Mouse (Mus musculus) heart, embryonic 10.5 days (tissue): ENCODE results near the gene Nemp1. TPM values are rescaled to one million over a fixed set of nuclear protein-coding genes. Genes with fewer than 3 reads are reported as not detected.
A peak's percentile ranks its signal among the peaks of the same experiment; 100 is the strongest.
"Not testable (repeated sequence)": the region's sequence is repeated elsewhere in the genome, so short reads cannot be mapped to it uniquely, and the experiment has no call there.

Experiments used
- DNase-seq: peaks from one replicate; pipeline ENCODE4 v3.0.0-alpha.2; 2017; ENCODE audit warnings: low spot score
- H3K27ac ChIP-seq: fragments of 300-500 bp; sonication (generic); 2 replicates; pipeline ENCODE4 v1.5.1; 2016; ENCODE audit warnings: mild to moderate bottlenecking
- H3K27me3 ChIP-seq: fragments of 300-500 bp; sonication (generic); 2 replicates; pipeline ENCODE4 v1.6.1; 2016; ENCODE audit warnings: mild to moderate bottlenecking; ENCODE audit not compliant: poor library complexity, insufficient read depth, severe bottlenecking
- H3K36me3 ChIP-seq: fragments of 300-500 bp; sonication (generic); 2 replicates; pipeline ENCODE4 v1.6.1; 2016; ENCODE audit warnings: mild to moderate bottlenecking, moderate library complexity
- H3K4me1 ChIP-seq: fragments of 300-500 bp; sonication (generic); 2 replicates; pipeline ENCODE4 v1.6.1; 2016; ENCODE audit warnings: mild to moderate bottlenecking
- H3K4me3 ChIP-seq: fragments of 300-500 bp; sonication (generic); 2 replicates; pipeline ENCODE4 v1.5.1; 2016; ENCODE audit warnings: mild to moderate bottlenecking, moderate library complexity
- H3K9me3 ChIP-seq: fragments of 300-500 bp; sonication (generic); 2 replicates; pipeline ENCODE4 v1.6.1; 2016; ENCODE audit warnings: mild to moderate bottlenecking, moderate library complexity
- WGBS: fragments of 180-500 bp; shearing (Covaris S2); methylation state at CpG from one replicate; pipeline ENCODE4 v1.1.7; 2016; 5-methylcytosine and 5-hydroxymethylcytosine counted together
- polyA plus RNA-seq: library from polyadenylated mRNA; unstranded; fragments of >200 nt; fragmentation: Nextera tagmentation; extraction: Ambion mirVana; gene quantifications from 2 replicates; pipeline ENCODE4 v1.2.1, GENCODE M21; 2016

The Nemp1 gene
- polyA plus RNA-seq, 1 experiment from 2014 or later, result 7.7 TPM

DNA sequence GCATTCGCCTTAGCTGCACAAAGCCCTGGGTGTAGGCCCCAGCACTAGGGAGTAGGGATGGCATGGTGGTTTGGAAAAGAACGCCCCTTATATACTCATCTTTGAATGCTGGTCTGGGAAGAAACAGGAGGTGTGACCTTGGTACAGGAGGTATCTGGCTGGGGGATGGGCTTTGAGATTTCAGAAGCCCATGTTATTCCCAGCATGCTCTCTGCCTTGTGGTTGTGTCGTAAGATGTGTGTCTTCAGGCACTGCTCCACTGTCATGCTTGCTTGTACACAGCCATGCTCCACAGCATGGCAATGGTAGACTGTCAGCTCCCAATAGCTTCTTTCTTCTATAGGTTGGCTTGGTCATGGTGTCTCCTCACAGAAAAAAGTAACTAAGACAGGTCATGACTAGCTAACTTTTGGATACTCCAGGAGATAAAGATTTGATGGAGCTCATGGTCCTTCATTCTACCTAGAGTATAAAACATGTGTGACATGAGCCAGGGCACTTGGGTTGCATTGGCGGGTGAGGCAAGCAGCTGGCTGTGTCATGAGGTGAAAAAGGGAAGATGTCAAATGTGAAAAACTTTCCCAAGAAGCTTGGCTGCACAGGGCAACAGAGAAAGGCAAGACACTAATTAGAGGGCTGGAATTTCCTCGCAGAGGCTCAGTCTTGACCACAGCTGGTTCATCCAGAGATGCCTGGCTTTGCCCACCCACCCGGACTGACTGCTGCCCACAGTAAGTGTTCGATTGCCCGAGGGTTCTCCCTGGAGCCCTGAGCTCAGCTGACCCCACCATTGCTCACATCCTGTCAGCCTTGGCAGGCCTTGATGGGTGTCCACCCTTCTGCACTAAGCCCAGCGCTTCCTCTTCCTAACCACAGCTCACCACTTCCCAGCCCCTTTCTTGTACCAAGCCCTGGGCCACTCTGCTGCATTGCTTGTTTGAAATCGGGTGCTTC is 35.2 kb upstream of the Nemp1 start:
- no peaks in the 10 kb centered on the region for H3K9me3 ChIP-seq
- H3K36me3 ChIP-seq, result no peaks in the 10 kb centered on the region
- H3K27me3 ChIP-seq, result no peaks in the 10 kb centered on the region
- no peak overlapping the region for H3K4me3 ChIP-seq
- H3K4me1 ChIP-seq, result peaks cover 12% of the 10 kb centered on the region
- 82% methylated on average over 10 of the region's 10 CpGs for WGBS
- no peak for DNase-seq
- no peak overlapping the region for H3K27ac ChIP-seq

DNA sequence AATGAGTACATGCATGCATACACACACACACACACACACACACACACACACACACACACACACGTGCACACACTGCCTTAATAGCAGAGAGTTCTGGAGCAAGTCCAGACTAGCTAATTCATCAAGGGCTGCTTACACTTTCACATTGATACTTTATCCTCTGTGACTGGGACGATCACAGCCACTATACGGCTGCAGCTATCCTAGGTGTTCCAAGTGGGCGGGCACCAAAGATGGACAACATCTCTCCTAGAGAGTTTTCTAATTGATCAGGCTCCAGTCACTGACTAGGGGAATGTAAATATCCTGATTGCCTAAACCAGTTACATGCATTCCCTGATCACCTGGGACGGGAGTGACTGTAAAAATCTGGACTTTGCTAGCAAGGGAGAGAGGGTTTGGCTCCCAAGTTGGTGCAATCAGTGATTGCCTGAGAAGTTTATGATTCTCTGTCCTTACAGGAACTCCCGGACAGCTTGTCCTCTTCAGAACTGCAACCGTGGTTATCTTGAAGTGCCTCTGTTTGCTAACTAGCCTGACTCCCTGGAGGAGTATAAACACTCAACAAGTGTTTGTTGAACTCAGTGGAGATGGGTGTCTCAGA is 33.9 kb upstream of the Nemp1 start:
- 59% methylated on average over 7 of the region's 7 CpGs for WGBS
- Histone ChIP-seq H3K27me3 (no peaks in the 10 kb centered on the region), H3K4me1 (peaks cover 15% of the 10 kb centered on the region), H3K27ac (no peak overlapping the region), H3K36me3 (no peaks in the 10 kb centered on the region), H3K9me3 (no peaks in the 10 kb centered on the region), H3K4me3 (no peak overlapping the region)
- no peak for DNase-seq

DNA sequence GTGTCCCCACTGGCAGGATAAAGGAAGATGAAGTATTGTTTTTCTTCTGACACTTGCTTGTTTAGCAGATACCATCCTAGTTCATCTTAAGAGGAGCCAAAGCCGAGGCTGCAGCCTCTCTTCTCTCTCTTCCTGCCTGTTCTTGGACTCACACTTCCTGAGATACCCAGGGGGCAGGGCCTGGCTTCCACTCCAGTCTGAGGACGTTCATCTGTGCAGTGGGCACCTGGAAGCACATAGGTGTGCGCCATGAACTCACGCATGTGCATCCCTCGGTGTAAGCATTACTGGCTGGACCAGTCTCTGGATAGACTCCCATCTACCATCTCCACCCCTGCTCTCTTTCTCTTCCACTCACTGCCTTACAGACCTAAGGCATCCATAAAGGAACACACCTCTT is 26.3 kb upstream of the Nemp1 start:
- H3K27me3 ChIP-seq, result no peaks in the 10 kb centered on the region
- DNase-seq, result no peak
- 68% methylated on average over 5 of the region's 5 CpGs for WGBS
- no peaks in the 10 kb centered on the region for H3K9me3 ChIP-seq
- H3K27ac ChIP-seq, result no peak overlapping the region
- peaks cover 30% of the 10 kb centered on the region for H3K4me1 ChIP-seq
- no peaks in the 10 kb centered on the region for H3K36me3 ChIP-seq
- H3K4me3 ChIP-seq, result no peak overlapping the region

DNA sequence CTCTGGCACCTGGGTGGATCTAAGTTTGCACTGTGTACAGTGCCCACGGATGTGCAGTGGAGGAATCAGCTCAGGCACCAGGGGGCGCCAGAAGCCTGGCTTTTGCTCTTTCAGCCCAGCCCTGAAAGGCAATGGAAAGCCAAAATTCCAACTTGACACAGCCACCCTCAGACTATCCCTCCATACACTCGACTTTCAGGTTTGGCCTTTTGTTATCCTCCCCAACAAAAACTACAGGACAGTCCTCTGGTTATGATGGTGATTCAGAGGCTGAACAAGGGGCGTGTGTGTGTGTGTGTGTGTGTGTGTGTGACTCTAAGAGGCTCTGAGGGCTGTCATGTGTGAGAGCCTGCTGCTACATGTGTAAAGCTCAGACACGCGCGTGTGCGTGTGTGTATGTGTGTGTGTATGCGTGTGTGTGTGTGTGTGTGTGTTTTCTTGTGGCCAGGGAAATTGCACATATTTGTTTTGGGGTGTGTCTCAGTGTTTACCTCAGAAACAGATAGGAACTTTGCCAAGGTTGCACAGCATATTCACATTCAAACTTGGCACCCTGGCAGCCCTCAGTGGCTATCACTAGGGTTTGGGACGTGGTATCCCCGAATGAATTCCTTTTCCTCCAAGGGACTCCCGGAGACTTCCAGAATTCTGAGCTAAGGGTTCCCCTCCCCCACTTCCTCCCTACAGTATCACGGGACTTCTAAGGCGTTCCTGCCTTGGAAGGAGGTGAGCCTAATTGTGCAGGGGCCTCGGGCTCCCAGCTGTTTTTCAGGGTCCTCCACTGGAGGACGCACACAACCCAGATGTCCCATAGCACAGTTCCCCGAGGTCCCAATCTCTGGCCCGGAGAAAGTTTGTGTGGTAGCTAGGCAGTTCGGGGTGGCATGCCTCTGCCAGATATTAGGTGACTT is 24.6 kb upstream of the Nemp1 start:
- Histone ChIP-seq H3K27ac (peak overlapping the region; percentile 93), H3K36me3 (peaks cover 4% of the 10 kb centered on the region; the same call in 1 of the 2 replicates), H3K9me3 (no peaks in the 10 kb centered on the region), H3K4me1 (peaks cover 27% of the 10 kb centered on the region), H3K4me3 (peak overlapping the region; percentile 72), H3K27me3 (no peaks in the 10 kb centered on the region)
- 3% methylated on average over 19 of the region's 19 CpGs for WGBS
- DNase-seq, result peak; percentile 92

DNA sequence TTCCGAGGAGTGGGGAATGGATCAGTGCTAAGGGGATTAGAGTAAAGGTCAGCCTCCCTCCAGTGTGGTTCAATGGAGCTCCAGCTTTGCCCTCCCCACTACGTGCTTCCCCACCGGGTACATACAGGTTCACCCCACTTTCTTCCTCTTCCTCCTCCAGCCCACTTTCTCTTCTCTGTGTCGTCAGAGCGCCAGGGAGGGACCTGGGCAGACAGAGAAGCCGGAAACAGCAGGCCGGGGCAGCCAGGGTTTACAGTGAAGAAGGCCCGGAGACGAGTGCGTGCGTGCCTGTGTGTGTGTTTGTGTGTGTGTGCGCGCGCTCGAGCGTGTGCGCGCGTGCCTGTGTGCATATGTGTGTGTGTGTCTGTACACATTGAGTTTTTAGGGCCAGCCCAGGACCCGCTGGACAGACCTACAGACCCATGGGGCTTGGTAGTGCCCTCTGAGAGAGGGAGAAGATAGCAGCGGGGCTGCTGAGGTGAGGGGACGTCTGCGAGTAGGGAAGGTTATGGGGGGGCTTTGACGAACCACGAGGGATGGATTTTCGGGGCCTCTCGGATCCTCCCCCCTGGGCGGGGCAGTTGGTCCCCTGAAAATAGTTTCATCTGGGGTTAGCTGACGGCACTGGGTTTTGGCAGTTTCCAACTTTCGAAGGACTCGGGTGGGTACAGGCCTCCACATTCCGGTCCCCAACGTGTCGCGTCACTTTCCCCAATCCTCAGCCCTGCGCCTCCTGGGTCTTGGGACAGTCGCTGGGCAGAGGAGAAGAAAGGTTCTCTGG is 23.7 kb upstream of the Nemp1 start, which contains the start of gene Stat6:
TSS of gene Stat6 (plus strand) at position 215 of the 781 bp plus-strand sequence.
- WGBS, result 3% methylated on average over 37 of the region's 37 CpGs
- peak within 1 kb of the TSS; percentile 93 for H3K27ac ChIP-seq
- no peaks in the 10 kb centered on the region for H3K9me3 ChIP-seq
- no peaks in the 10 kb centered on the region for H3K27me3 ChIP-seq
- peak; percentile 89 for DNase-seq
- H3K4me1 ChIP-seq, result peaks cover 27% of the 10 kb centered on the region
- H3K4me3 ChIP-seq, result peak within 1 kb of the TSS; percentile 72
- peaks cover 13% of the 10 kb centered on the region; the same call in 1 of the 2 replicates for H3K36me3 ChIP-seq

DNA sequence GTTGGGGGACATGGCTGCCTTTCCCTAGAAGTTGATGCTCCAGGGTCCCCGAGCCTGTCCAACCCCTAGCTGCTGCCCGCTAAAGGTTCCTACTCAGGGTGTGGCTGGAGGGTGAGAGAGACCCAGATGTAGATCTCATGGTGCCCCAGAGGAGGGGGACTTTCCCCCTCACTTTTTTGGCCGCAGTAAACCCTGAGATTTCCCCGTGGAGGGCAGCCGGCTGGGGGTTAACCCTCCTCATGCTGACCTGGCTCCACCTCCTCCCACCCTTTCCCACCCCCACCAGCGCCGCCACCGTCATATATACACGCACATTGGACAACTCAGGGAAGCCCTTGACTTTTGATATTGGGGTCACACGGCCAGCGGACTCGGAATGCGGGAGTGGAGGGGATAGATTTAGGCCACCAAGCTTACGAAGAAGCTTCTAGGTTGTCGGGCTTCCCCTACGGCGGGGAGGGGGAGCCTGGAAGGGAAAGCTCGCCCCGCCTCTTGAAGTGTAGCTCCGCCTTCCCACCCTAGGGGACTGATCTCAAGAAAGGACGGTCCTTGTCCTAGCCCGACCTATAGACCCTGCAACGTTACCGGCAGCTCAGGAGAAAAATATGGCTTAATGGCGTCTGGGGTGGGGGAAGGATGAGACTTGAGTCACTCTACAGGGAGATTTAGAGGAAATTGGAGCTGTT is 23.0 kb upstream of the Nemp1 start:
- Histone ChIP-seq H3K27ac (peak overlapping the region; percentile 93), H3K4me3 (peak overlapping the region; percentile 72), H3K4me1 (peaks cover 27% of the 10 kb centered on the region), H3K27me3 (no peaks in the 10 kb centered on the region), H3K36me3 (peaks cover 19% of the 10 kb centered on the region; the same call in 1 of the 2 replicates), H3K9me3 (no peaks in the 10 kb centered on the region)
- 1% methylated on average over 25 of the region's 25 CpGs for WGBS
- DNase-seq, result peak; percentile 86

DNA sequence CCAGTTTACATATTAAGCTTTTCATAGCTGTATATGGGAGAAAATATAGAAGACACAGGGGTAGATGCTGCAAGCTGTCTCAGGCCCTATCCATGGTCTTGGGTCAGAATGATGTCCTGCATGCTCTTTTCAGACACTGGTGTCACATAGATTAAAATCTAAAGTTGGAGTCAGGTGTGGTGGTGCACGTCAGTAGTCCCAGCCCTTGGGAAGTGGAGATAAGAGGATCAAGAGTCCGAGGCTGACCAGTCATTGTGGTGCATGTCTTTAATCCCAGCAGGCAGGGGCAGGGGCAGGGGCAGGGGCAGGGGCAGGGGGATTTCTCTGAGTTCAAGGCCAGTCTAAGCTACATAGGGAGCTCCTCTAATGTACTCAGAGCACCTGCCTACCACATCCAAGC is 20.9 kb upstream of the Nemp1 start:
- no peak overlapping the region for H3K27ac ChIP-seq
- H3K27me3 ChIP-seq, result no peaks in the 10 kb centered on the region
- peaks cover 27% of the 10 kb centered on the region for H3K4me1 ChIP-seq
- 34% methylated on average over 2 of the region's 2 CpGs for WGBS
- H3K36me3 ChIP-seq, result peaks cover 31% of the 10 kb centered on the region; the same call in 1 of the 2 replicates
- DNase-seq, result no peak
- H3K4me3 ChIP-seq, result no peak overlapping the region
- H3K9me3 ChIP-seq, result no peaks in the 10 kb centered on the region

DNA sequence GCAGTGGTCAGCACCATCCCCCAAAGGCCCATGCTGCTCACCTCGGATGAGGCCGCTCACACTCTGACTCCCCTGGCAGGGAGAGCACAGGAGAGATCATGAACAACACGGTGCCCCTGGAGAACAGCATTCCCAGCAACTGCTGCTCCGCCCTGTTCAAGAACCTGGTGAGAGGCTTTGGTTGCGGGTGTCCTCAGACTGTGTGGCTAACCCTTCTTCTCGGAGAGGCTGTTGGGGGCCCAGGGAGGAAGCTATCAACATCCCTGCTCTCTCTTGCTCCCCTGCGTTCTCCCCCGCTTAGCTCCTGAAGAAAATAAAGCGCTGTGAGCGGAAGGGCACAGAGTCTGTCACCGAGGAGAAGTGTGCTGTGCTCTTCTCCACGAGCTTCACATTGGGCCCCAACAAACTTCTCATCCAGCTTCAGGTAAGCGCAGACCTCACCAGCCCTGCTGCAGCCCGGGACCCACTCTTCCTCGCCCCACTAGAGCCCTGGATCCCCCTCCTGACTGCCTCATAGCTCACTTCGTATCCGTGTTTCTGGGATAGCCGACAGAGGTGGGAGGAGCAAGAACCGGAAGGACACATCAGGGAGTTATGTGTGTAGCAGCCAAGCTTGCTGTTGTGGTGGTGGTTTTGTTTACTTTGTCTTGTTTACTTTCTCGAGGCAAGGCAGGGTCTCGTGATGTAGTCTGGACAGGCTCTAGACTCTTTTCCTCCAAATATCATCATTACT is 13.6 kb upstream of the Nemp1 start:
- H3K36me3 ChIP-seq, result peaks cover 79% of the 10 kb centered on the region
- no peak for DNase-seq
- no peak overlapping the region for H3K27ac ChIP-seq
- no peaks in the 10 kb centered on the region for H3K27me3 ChIP-seq
- H3K9me3 ChIP-seq, result no peaks in the 10 kb centered on the region
- peaks cover 12% of the 10 kb centered on the region for H3K4me1 ChIP-seq
- WGBS, result 42% methylated on average over 21 of the region's 21 CpGs
- H3K4me3 ChIP-seq, result peak overlapping the region; percentile 32; the same call in 1 of the 2 replicates

DNA sequence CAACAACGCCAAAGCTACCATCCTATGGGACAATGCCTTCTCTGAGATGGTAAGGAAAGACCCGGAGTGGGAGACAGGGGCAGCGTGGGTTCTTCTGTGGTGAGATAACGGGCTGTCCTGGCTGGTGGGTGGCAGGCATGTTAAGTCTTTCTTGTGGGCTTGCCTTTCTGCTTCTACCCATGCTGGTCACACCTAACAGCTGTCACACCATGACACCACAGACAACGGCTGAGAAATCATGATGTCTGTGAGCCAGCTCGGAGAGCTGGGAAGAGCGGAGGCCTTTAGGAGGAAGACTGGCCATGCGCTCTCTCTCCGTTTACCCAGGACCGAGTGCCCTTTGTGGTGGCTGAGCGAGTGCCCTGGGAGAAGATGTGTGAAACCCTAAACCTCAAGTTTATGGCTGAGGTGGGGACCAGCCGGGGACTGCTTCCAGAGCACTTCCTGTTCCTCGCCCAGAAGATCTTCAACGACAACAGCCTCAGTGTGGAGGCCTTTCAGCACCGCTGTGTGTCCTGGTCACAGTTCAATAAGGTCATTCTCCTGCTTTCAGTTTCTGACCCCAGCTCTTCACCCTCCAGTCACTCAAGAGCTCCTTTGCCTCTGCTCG is 11.6 kb upstream of the Nemp1 start:
- H3K27me3 ChIP-seq, result no peaks in the 10 kb centered on the region
- 74% methylated on average over 16 of the region's 16 CpGs for WGBS
- no peak overlapping the region for H3K4me3 ChIP-seq
- no peaks in the 10 kb centered on the region for H3K9me3 ChIP-seq
- H3K36me3 ChIP-seq, result peaks cover 77% of the 10 kb centered on the region
- no peak for DNase-seq
- peaks cover 18% of the 10 kb centered on the region for H3K4me1 ChIP-seq
- no peak overlapping the region for H3K27ac ChIP-seq

DNA sequence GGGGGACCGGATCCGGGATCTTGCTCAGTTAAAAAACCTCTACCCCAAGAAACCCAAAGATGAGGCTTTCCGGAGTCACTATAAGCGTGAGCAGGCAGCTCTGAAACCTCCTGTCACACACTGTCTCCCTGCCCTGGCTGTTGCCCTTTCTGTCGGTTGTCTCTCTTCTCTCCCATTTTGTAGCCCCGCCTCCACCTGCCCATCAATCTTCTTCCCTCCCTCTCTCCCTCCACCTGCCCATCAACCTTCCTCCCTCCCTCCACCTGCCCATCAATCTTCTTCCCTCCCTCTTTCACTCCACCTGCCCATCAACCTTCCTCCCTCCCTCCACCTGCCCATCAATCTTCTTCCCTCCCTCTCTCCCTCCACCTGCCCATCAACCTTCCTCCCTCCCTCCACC is 9.1 kb upstream of the Nemp1 start:
- not testable (repeated sequence) for H3K4me3 ChIP-seq, H3K27me3 ChIP-seq, DNase-seq, H3K9me3 ChIP-seq, H3K27ac ChIP-seq
- peaks cover 66% of the 10 kb centered on the region for H3K36me3 ChIP-seq
- WGBS, result 45% methylated on average over 6 of the region's 6 CpGs
- H3K4me1 ChIP-seq, result peaks cover 37% of the 10 kb centered on the region

DNA sequence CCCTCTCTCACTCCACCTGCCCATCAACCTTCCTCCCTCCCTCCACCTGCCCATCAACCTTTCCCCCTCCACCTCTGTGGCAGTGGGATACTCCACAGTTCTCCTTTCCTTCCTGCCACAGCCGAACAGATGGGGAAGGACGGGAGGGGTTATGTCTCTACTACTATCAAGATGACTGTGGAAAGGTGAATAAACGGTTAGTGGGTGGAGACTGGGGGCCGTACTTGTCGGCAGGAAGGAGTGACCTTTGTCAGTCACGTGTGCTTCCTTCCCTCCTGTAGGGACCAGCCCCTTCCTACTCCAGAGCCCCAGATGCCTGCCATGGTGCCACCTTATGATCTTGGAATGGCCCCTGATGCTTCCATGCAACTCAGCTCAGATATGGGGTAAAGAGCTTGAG is 8.6 kb upstream of the Nemp1 start:
- 15% methylated on average over 6 of the region's 6 CpGs for WGBS
- H3K9me3 ChIP-seq, result no peaks in the 10 kb centered on the region
- 0 out of 2 replicates have a peak overlapping the region, but pooled peaks have one; percentile 23 for H3K27ac ChIP-seq
- 0 out of 2 replicates have a peak overlapping the region, but pooled peaks have one; percentile 4 for H3K4me3 ChIP-seq
- peaks cover 37% of the 10 kb centered on the region for H3K4me1 ChIP-seq
- peaks cover 65% of the 10 kb centered on the region for H3K36me3 ChIP-seq
- H3K27me3 ChIP-seq, result peaks cover 10% of the 10 kb centered on the region
- DNase-seq, result no peak
